Mouse (Mus musculus) limb, embryonic 15.5 days (tissue): ENCODE results near the gene Kdm2a. TPM values are rescaled to one million over a fixed set of nuclear protein-coding genes. Genes with fewer than 3 reads are reported as not detected.
A peak's percentile ranks its signal among the peaks of the same experiment; 100 is the strongest.
"Not testable (repeated sequence)": the region's sequence is repeated elsewhere in the genome, so short reads cannot be mapped to it uniquely, and the experiment has no call there.

Experiments used
- ATAC-seq: fragments of 200-750 bp; cut with Nextera tagmentation; 2 replicates; pipeline ENCODE4 v1.8.0; 2017; ENCODE audit warnings: low read depth, moderate TSS enrichment; ENCODE audit not compliant: insufficient number of reproducible peaks, low FRiP score, low TSS enrichment
- H3K27ac ChIP-seq: fragments of 300-500 bp; sonication (generic); 2 replicates; pipeline ENCODE4 v1.5.1; 2015; ENCODE audit warnings: moderate library complexity, mild to moderate bottlenecking, inconsistent platforms
- H3K27me3 ChIP-seq: fragments of 300-500 bp; sonication (generic); 2 replicates; pipeline ENCODE4 v1.6.1; 2015; ENCODE audit warnings: inconsistent platforms
- H3K36me3 ChIP-seq: fragments of 300-500 bp; sonication (generic); 2 replicates; pipeline ENCODE4 v1.6.1; 2015; ENCODE audit warnings: inconsistent platforms
- H3K4me1 ChIP-seq: fragments of 300-500 bp; sonication (generic); 2 replicates; pipeline ENCODE4 v1.6.1; 2015; ENCODE audit warnings: inconsistent platforms
- H3K4me2 ChIP-seq: fragments of 300-500 bp; sonication (generic); 2 replicates; pipeline ENCODE4 v1.6.1; 2015; ENCODE audit warnings: mild to moderate bottlenecking, inconsistent platforms
- H3K4me3 ChIP-seq: fragments of 300-500 bp; sonication (generic); 2 replicates; pipeline ENCODE4 v1.5.1; 2015; ENCODE audit warnings: mild to moderate bottlenecking, inconsistent platforms
- H3K9ac ChIP-seq: fragments of 300-500 bp; sonication (generic); 2 replicates; pipeline ENCODE4 v1.6.1; 2015; ENCODE audit warnings: inconsistent platforms
- H3K9me3 ChIP-seq: fragments of 300-500 bp; sonication (generic); 2 replicates; pipeline ENCODE4 v1.6.1; 2016; ENCODE audit warnings: inconsistent platforms
- WGBS: fragments of 180-500 bp; shearing (Covaris S2); methylation state at CpG from one replicate; pipeline ENCODE4 v1.1.7; 2015; 5-methylcytosine and 5-hydroxymethylcytosine counted together
- polyA plus RNA-seq: library from polyadenylated mRNA; unstranded; fragments of >200 nt; fragmentation: Nextera tagmentation; extraction: Ambion mirVana; gene quantifications from 2 replicates; pipeline ENCODE4 v1.2.1, GENCODE M21; 2015

The Kdm2a gene
- polyA plus RNA-seq, 1 experiment from 2014 or later, result 41.2 TPM

DNA sequence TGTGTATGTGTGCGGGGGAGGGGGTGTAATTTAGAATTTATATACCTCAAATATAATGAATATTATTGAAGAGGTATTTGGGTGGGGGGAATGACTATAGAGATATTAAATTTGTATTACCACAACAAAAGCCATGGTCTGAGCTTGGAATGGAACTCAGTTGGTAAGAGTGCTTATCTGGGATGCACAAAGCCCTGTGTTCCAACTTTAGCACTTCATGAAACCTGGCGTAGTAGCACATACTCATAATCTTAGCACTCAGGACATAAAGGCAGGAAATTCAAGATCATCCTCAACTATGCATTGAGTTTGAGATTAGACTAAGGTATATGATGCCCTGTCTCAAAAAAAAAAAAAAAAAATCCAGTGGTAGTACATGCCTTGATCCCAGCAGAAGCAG lies 6.8 kb upstream of the Kdm2a start:
- no peak overlapping the region for H3K27ac ChIP-seq
- no peak overlapping the region for H3K9ac ChIP-seq
- no peak overlapping the region for H3K4me2 ChIP-seq
- no peaks in the 10 kb centered on the region for H3K36me3 ChIP-seq
- H3K4me3 ChIP-seq, result no peak overlapping the region
- no peaks in the 10 kb centered on the region for H3K9me3 ChIP-seq
- no peak for ATAC-seq
- no peaks in the 10 kb centered on the region for H3K27me3 ChIP-seq
- no peaks in the 10 kb centered on the region for H3K4me1 ChIP-seq
- 94% methylated on average over 2 of the region's 2 CpGs for WGBS

- Histone ChIP-seq H3K4me3 (peak overlapping the region; percentile 99), H3K9ac (no peak overlapping the region), H3K9me3 (no peaks in the 10 kb centered on the region), H3K4me1 (peaks cover 15% of the 10 kb centered on the region), H3K36me3 (no peaks in the 10 kb centered on the region), H3K27me3 (no peaks in the 10 kb centered on the region), H3K27ac (no peak overlapping the region), H3K4me2 (no peak overlapping the region)
- 73% methylated on average over 4 of the region's 4 CpGs for WGBS
- no peak for ATAC-seq
Measured at GRCm38 (mm10) chr19:4398959-4399358, 874 bp upstream of the Kdm2a start.

- 30% methylated on average over 8 of the region's 8 CpGs for WGBS
- H3K4me2 ChIP-seq, result peak overlapping the region; percentile 86
- no peaks in the 10 kb centered on the region for H3K9me3 ChIP-seq
- no peaks in the 10 kb centered on the region for H3K36me3 ChIP-seq
- peaks cover 16% of the 10 kb centered on the region for H3K4me1 ChIP-seq
- H3K27me3 ChIP-seq, result no peaks in the 10 kb centered on the region
- no peak for ATAC-seq
- H3K27ac ChIP-seq, result peak overlapping the region; percentile 94
- H3K9ac ChIP-seq, result peak overlapping the region; percentile 70
- H3K4me3 ChIP-seq, result peak overlapping the region; percentile 99
Measured at GRCm38 (mm10) chr19:4398630-4398948, 504 bp upstream of the Kdm2a start.

GRCm38 (mm10) chr19:4396998-4397797 lies 887 bp downstream of the Kdm2a start:
- Histone ChIP-seq H3K9ac (peak overlapping the region; percentile 97), H3K4me2 (peak overlapping the region; percentile 86), H3K4me3 (peak overlapping the region; percentile 99), H3K27me3 (no peaks in the 10 kb centered on the region), H3K36me3 (no peaks in the 10 kb centered on the region), H3K9me3 (no peaks in the 10 kb centered on the region), H3K4me1 (peaks cover 25% of the 10 kb centered on the region), H3K27ac (peak overlapping the region; percentile 97)
- ATAC-seq, result peak; percentile 95
- under 1% methylated on average over 77 of the region's 90 CpGs for WGBS

DNA sequence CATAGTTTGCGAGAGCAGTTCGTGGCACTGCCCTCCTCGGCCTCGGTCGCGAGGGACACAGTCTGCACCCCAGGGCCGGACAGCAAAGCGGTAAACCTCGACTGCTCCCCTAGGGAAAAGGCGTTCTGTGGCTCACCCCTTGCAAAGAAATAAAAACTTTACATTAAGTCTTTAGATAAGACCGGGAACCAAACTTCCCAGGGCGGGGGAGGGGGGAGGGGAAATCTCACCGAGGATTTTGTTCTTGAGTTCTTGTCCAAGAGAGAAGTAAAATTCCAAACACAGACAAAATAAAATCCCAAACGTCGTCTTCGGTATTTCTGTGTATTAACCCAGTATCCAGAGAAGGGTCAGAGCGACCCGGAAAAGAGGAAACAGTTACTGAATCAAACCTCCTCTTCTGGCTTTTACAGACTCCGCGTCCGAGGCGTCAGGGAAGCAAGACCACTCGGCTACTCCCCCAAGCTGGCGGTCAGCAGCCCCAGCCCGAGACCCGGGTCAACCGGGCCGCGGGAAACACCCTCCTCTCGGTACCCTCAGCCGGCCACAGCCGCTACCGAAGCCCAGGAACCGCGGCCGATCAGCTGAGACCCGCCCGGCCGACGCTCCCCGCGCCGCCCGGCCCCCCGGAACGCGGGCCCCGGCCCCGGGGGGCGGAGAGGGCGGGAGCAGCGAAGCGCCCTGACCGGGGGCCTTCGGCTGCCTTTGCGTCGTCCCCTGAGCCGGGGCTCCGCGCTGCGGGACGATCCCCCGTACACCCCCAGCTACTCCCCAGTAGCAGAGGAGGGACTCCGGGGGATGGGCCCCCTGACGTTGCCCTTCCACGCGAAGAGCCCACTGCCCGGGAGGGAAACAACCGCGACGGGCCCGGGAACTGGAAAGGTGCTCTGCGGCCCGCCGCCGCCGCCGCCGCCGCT lies 1.7 kb downstream of the Kdm2a start:
- Histone ChIP-seq H3K4me3 (peak overlapping the region; percentile 99), H3K36me3 (0 out of 2 replicates have a peak, but pooled peaks cover 3% of the 10 kb centered on the region), H3K4me2 (peak overlapping the region; percentile 62), H3K27me3 (no peaks in the 10 kb centered on the region), H3K4me1 (peaks cover 25% of the 10 kb centered on the region), H3K27ac (peak overlapping the region; percentile 97), H3K9ac (peak overlapping the region; percentile 97), H3K9me3 (no peaks in the 10 kb centered on the region)
- under 1% methylated on average over 70 of the region's 80 CpGs for WGBS
- peak; percentile 33; the same call in 1 of the 2 replicates for ATAC-seq

DNA sequence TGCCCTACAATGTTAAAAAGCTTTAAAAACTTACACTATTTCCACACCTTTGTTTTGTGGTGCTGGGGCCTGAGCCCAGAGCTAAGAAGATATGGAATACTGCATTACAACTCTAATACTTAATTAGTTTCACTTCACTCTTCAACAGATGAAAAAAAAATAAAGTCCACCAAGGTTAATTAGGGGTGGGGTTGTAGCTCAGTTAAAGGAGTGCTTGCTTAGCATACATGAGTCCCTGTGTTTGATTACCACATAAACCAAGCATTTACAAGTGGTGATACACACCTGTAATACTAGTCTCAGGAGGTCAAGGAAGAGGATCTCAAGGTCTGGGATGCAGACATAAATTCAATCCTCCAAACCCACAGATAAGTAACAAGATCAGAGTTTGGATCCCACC lies 10.8 kb downstream of the Kdm2a start:
- Histone ChIP-seq H3K27ac (no peak overlapping the region), H3K4me3 (no peak overlapping the region), H3K4me2 (no peak overlapping the region), H3K9ac (no peak overlapping the region), H3K27me3 (no peaks in the 10 kb centered on the region), H3K9me3 (no peaks in the 10 kb centered on the region), H3K4me1 (no peaks in the 10 kb centered on the region), H3K36me3 (peaks cover 20% of the 10 kb centered on the region)
- no peak for ATAC-seq

DNA sequence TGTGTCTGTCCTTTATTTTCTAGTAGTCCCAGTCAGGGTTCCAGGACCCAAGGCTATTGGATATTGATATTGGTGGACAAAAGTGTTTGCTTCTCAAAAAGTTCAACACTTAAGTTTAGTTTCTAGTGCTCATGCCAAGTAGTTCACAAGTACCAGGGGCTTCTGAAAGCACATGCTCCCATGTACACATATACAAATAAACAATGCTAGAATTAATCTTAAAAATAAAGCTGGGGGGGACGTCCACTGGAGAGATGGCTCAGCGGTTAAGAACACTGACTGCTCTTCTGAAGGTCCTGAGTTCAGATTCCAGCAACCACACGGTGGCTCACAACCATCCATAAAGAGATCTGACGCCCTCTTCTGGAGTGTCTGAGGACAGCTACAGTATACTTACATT lies 13.1 kb downstream of the Kdm2a start:
- Histone ChIP-seq H3K4me3 (no peak overlapping the region), H3K4me2 (no peak overlapping the region), H3K27ac (no peak overlapping the region), H3K4me1 (no peaks in the 10 kb centered on the region), H3K9ac (no peak overlapping the region), H3K36me3 (peaks cover 12% of the 10 kb centered on the region; the same call in 1 of the 2 replicates), H3K9me3 (no peaks in the 10 kb centered on the region), H3K27me3 (no peaks in the 10 kb centered on the region)
- 80% methylated on average over 4 of the region's 4 CpGs for WGBS
- ATAC-seq, result no peak

GRCm38 (mm10) chr19:4384322-4384721 lies 13.8 kb downstream of the Kdm2a start:
- no peak overlapping the region for H3K4me3 ChIP-seq
- no peaks in the 10 kb centered on the region for H3K27me3 ChIP-seq
- ATAC-seq, result no peak
- H3K4me1 ChIP-seq, result no peaks in the 10 kb centered on the region
- H3K36me3 ChIP-seq, result peaks cover 9% of the 10 kb centered on the region; the same call in 1 of the 2 replicates
- no peak overlapping the region for H3K27ac ChIP-seq
- no peaks in the 10 kb centered on the region for H3K9me3 ChIP-seq
- no peak overlapping the region for H3K4me2 ChIP-seq
- WGBS, result 42% methylated on average over 1 of the region's 1 CpGs
- no peak overlapping the region for H3K9ac ChIP-seq

- H3K4me1 ChIP-seq, result no peaks in the 10 kb centered on the region
- H3K4me2 ChIP-seq, result no peak overlapping the region
- H3K27me3 ChIP-seq, result no peaks in the 10 kb centered on the region
- no peaks in the 10 kb centered on the region for H3K9me3 ChIP-seq
- H3K27ac ChIP-seq, result no peak overlapping the region
- H3K4me3 ChIP-seq, result no peak overlapping the region
- H3K36me3 ChIP-seq, result peaks cover 10% of the 10 kb centered on the region; the same call in 1 of the 2 replicates
- ATAC-seq, result no peak
- H3K9ac ChIP-seq, result no peak overlapping the region
Measured at GRCm38 (mm10) chr19:4383306-4383705, 14.8 kb downstream of the Kdm2a start.

- H3K27ac ChIP-seq, H3K9me3 ChIP-seq, H3K4me2 ChIP-seq, H3K9ac ChIP-seq, H3K4me1 ChIP-seq, ATAC-seq, H3K4me3 ChIP-seq, H3K27me3 ChIP-seq: not testable (repeated sequence)
- peaks cover 11% of the 10 kb centered on the region; the same call in 1 of the 2 replicates for H3K36me3 ChIP-seq
- WGBS, result 84% methylated on average over 1 of the region's 1 CpGs
Measured at GRCm38 (mm10) chr19:4382303-4382702, 15.8 kb downstream of the Kdm2a start.

DNA sequence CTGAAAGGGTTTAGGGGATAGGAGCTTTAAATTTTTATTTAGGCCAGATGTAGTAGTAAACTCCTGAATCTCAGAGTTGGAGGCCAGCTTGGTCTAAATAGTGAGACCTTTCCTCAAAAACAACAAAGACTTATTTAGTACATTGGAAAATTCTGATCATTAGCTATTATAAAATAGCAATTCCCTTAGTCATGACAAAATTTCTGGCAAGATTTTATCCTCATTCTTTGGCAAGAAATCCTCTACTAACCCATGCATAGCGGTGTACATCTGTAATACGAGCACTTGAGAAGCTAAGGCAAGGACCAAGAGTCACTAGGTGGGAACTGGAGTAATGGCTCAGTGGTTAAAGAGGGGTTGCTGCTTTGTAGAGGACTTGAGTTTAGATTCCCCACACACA lies 27.4 kb downstream of the Kdm2a start:
- 47% methylated on average over 2 of the region's 2 CpGs for WGBS

DNA sequence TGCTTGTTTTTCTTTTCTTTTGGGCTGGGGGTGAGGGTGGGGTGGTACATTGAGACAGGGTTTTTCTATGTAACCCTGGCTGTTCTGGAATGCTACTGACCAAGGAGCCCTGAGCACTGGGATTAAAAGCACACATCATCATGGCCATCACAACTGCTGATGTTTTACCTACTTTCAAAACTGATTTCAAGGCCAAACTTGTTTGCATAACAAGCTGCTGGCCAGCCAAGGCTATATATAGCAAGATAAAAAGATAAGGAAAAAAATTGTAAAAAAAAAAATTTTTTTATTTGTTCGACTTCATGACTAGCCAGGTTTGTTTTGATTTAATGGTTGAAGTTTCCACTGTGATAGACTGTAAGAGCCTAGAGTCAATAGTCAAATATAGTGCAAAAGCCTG lies 27.8 kb downstream of the Kdm2a start:
- H3K27me3 ChIP-seq, result no peaks in the 10 kb centered on the region

More for the DNA sequence above, 27.4 kb downstream of the Kdm2a start:
- Histone ChIP-seq H3K9me3 (no peaks in the 10 kb centered on the region), H3K4me3 (no peak overlapping the region), H3K4me1 (no peaks in the 10 kb centered on the region), H3K9ac (no peak overlapping the region), H3K36me3 (peaks cover 10% of the 10 kb centered on the region; the same call in 1 of the 2 replicates), H3K27ac (0 out of 2 replicates have a peak overlapping the region, but pooled peaks have one; percentile 1), H3K27me3 (no peaks in the 10 kb centered on the region), H3K4me2 (no peak overlapping the region)
- ATAC-seq, result no peak

More for the DNA sequence above, 27.8 kb downstream of the Kdm2a start:
- Histone ChIP-seq H3K4me3 (no peak overlapping the region), H3K9me3 (no peaks in the 10 kb centered on the region), H3K4me1 (no peaks in the 10 kb centered on the region), H3K4me2 (no peak overlapping the region), H3K27ac (0 out of 2 replicates have a peak overlapping the region, but pooled peaks have one; percentile 1), H3K9ac (no peak overlapping the region), H3K36me3 (peaks cover 10% of the 10 kb centered on the region; the same call in 1 of the 2 replicates)
- 62% methylated on average over 1 of the region's 1 CpGs for WGBS
- ATAC-seq, result no peak
